Mouse (Mus musculus) lung, postnatal 4 days (tissue): ENCODE measurements around the gene Srsf7.

Source experiments
- DNase-seq, 2 experiments: peaks; one replicate each; pipeline ENCODE4 v3.0.0; 2021

Gene Srsf7

DNA sequence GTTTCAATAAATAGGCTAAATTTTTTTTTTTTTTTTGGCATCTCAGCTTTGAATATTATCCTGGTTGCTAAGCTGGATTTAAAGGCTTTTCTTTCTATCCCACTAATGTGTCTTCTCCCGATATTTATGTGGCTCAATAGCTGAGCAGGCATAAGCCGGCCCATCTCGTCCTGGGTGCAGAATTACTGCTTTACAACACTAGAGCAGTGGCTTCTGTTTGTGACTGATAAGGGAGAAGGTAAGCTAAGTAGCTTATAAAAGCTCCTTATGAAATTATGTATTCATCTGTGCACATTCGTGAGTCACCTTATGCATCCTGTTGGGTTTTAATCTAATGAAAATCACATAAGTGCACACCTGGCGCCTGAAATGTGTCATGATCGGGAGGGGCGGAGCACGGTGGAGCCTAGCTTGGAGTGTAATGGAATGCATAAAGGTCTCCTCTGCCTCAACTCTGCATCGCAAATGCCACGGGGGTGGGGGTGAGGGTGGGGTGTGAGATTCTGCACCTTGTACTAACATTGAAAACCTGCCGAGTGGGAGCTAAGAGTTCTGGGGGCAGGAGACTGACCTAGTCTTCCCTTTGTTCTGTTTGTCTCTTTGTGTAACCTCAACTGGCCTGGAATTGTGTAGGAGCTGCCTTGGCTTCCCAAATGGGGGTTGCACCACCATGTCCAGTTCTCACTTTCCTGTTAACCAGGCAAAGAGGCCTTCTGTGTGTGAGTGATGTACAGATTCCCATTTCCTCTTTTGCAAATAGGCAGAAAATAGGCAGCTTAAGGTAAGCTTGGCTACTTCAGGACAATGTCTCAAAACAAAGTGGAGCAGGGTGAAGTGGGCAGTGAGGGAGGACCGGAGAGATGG is 54.1 kb downstream of the Srsf7 start:
- DNase-seq: no peak

DNA sequence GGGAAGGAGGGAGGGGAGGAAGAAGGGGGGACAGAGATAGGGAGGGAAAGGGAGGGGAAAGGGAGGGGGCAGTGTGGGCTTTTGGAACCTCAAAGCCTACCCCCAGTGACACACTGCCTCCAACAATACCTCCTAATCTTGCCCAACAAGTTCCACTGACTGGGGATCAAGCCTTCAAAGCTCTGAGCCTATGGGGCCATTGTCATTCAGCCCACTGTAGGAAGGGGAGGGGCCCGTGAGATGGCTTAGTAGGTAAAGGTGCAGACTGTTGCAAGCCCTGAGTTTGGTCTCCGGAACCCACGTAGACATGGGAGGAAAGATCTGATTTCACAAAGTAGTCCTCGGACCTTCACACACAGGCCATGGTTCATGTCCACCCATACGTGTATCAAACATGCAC is 55.8 kb downstream of the Srsf7 start:
- no peak for DNase-seq
